Mouse (Mus musculus): ENCODE data around the gene Nup214. TPM values are rescaled to one million over a fixed set of nuclear protein-coding genes. Genes with fewer than 3 reads are reported as not detected.
A peak's percentile ranks its signal among the peaks of the same experiment; 100 is the strongest.

The Nup214 gene
- polyA plus RNA-seq, 2 experiments from 2014 or later, result 87.6 to 102 TPM

GRCm38 (mm10) chr2:32047323-32047722, 73.1 kb downstream of the Nup214 start:
- ATAC-seq, result peak; percentile 43

- no peak for ATAC-seq
Observed at GRCm38 (mm10) chr2:32051791-32052190, 77.6 kb downstream of the Nup214 start.

- ATAC-seq, result no peak
Observed at GRCm38 (mm10) chr2:32052418-32052817, 78.2 kb downstream of the Nup214 start.

GRCm38 (mm10) chr2:32055357-32055965, 81.2 kb downstream of the Nup214 start:
- no peak for ATAC-seq

- no peak for ATAC-seq
Observed at GRCm38 (mm10) chr2:32056524-32056923, 82.3 kb downstream of the Nup214 start.

GRCm38 (mm10) chr2:32057360-32057759, 83.1 kb downstream of the Nup214 start:
- ATAC-seq, result peak; percentile 75

- ATAC-seq, result no peak
Observed at GRCm38 (mm10) chr2:32057794-32058193, 83.6 kb downstream of the Nup214 start.

GRCm38 (mm10) chr2:32058241-32058640, 84.0 kb downstream of the Nup214 start:
- ATAC-seq, result no peak

- ATAC-seq, result no peak
Observed at GRCm38 (mm10) chr2:32058716-32059115, 84.5 kb downstream of the Nup214 start.

- ATAC-seq, result no peak
Observed at GRCm38 (mm10) chr2:32059613-32060012, 85.4 kb downstream of the Nup214 start.

- no peak for ATAC-seq
Observed at GRCm38 (mm10) chr2:32060228-32060805, 86.1 kb downstream of the Nup214 start.

- ATAC-seq, result no peak
Observed at GRCm38 (mm10) chr2:32061189-32061588, 87.0 kb downstream of the Nup214 start.

GRCm38 (mm10) chr2:32061722-32062505, 87.7 kb downstream of the Nup214 start:
- peak; percentile 3 for ATAC-seq

- peak; percentile 71 for ATAC-seq
Observed at GRCm38 (mm10) chr2:32062626-32063410, 88.6 kb downstream of the Nup214 start.

- no peak for ATAC-seq
Observed at GRCm38 (mm10) chr2:32063451-32064151, 89.4 kb downstream of the Nup214 start.

- ATAC-seq, result no peak
Observed at GRCm38 (mm10) chr2:32064913-32065312, 90.7 kb downstream of the Nup214 start.

- ATAC-seq, result peak; percentile 59
Observed at GRCm38 (mm10) chr2:32065371-32065791, 91.1 kb downstream of the Nup214 start.

- ATAC-seq, result no peak
Observed at GRCm38 (mm10) chr2:32066005-32066404, 91.8 kb downstream of the Nup214 start.

- no peak for ATAC-seq
Observed at GRCm38 (mm10) chr2:32068811-32069607, 94.8 kb downstream of the Nup214 start.

GRCm38 (mm10) chr2:32070747-32071146, 96.5 kb downstream of the Nup214 start:
- ATAC-seq, result peak; percentile 29

- no peak for ATAC-seq
Observed at GRCm38 (mm10) chr2:32074404-32074803, 100.2 kb downstream of the Nup214 start.
